Mouse (Mus musculus) monocyte, adult 5-6 weeks (primary cell): Measurements from ENCODE around the gene Fcamr. TPM values are rescaled to one million over a fixed set of nuclear protein-coding genes. Genes with fewer than 3 reads are reported as not detected.

Source experiments
- ATAC-seq: fragments of 153-309, 156-312 bp; replicated peaks from 2 replicates; pipeline ENCODE4 v1.8.0; 2017; ENCODE audit warnings: mild to moderate bottlenecking; ENCODE audit not compliant: low TSS enrichment, insufficient number of reproducible peaks, severe bottlenecking, poor library complexity, low FRiP score
- total RNA-seq: library from RNA; stranded (forward); fragments of 200-1000, 200-491, 200-594 nt; gene quantifications from 3 replicates; pipeline ENCODE4 v1.2.3, GENCODE M21; 2017

The Fcamr gene
- not detected in 3 replicates for total RNA-seq

DNA sequence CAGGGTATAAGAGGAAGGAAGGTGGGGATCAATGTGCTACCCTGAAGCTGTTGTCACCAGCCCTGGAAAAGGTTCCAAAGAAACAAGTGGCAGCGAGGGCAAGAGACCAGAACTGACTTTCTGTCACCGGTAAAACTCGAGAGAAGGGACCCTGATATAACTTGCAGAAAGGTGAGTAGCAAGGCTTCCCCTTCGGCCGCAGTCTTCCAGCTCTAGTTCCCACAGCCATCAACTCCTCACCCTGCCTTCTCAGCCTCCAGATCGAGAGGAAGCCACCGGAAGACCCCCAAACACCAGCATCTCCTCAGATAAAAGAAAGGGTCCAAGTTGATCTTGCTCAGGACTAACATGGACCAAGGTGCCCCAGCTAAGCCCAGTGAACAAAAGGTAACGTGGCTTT, at the start of gene Fcamr:
Gene Fcamr (plus strand): TSS at position 301 of the 400 bp plus-strand sequence.
- no peak for ATAC-seq

DNA sequence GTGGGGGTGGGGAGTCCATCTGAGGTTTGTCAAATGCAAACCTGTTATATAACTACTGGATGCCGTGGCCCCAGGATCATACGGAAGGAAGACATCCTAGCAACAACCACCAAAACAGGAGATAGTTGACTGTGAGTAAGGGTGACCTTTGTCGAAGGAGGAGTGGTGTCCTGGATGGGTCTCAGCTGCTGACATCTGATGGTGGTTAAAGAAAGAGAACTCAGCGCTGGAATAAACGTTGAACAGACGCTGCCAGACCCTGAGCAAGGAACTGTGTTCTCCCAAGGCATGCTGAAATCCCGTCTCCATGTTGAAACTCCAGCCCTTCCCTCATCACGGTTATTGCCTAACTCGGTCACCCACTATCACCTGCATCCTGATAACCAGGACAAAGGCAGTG, 41.0 kb upstream of the Fcamr start:
- ATAC-seq = no peak

DNA sequence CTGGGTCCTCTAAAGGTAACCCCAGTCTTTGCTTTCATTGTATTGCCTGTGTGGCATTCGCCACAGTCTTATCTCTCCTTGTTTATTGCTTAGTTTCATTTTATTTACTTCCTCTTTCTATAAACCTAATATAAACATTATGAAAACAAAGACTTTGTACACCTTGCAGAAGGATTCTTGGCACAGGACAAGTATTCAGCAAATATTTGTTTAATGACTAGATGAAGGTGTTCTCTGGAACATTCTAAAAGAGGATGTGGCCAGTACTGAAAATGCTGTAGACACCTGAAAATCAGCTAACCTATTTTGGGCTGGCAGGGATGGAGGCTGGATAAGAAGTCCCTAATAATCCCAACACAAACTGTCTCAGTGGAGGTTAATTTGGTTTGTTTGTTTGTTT, 39.1 kb upstream of the Fcamr start:
- ATAC-seq = no peak

DNA sequence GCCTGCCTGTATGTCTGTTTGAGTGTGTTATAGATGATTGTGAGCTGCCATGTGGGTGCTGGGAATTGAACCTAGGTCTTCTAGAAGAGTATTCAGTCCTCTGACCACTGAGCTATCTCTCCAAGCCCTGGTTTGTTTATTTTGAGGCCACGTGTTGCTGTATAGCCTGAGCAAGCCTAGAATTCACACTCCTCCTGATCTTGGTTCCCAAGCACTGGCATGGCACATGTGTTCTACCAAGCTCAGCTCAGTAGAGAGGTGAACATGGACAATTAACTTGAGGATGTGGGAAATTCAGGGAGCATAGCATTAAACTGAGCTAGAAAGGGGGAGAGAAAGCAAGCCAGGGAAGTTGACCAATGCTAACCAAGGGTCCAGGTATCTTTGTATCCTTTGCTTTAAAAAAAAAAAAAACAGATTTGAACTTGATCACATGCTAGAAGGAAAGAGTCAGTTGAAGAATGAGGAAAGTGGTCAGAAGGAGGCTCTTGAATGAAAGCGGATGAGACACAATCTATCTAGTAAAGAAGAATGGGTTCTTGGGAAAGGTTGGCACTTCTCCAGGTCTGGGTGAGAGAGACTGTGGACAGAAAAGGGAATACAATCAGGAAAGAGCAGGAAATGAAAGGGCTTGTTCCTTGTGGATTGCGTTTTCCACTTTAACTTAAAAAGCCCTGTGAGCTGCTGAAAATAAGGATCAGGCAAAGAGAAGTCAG, 38.5 kb upstream of the Fcamr start:
- ATAC-seq = no peak

GRCm38 (mm10) chr1:130764027-130764461, 36.7 kb upstream of the Fcamr start:
- no peak for ATAC-seq

GRCm38 (mm10) chr1:130767066-130767465, 33.6 kb upstream of the Fcamr start:
- ATAC-seq = no peak

DNA sequence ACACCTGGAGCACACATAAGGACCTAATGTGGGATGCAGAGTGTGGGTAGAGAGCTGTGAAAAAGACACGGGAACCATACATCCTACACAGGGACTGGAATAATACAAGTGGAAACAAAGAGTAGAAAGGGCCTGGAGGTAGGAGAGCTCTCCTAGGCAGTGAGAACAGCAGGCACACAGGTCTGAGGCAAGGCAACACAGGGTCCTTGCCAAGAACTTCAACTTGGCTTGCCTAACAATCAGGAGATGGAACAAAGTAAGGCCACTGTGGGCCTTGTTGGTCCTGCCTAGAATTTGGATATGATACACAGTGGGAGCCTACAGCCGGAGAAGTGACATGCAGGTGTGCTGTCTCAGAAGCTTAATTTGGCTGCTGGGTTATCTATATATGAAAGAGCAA, 30.8 kb upstream of the Fcamr start:
- ATAC-seq = no peak

- ATAC-seq = no peak
Observed at GRCm38 (mm10) chr1:130770487-130770886, 30.2 kb upstream of the Fcamr start.

- no peak for ATAC-seq
Observed at GRCm38 (mm10) chr1:130770981-130771494, 29.7 kb upstream of the Fcamr start.

- ATAC-seq = no peak
Observed at GRCm38 (mm10) chr1:130775234-130775633, 25.5 kb upstream of the Fcamr start.

DNA sequence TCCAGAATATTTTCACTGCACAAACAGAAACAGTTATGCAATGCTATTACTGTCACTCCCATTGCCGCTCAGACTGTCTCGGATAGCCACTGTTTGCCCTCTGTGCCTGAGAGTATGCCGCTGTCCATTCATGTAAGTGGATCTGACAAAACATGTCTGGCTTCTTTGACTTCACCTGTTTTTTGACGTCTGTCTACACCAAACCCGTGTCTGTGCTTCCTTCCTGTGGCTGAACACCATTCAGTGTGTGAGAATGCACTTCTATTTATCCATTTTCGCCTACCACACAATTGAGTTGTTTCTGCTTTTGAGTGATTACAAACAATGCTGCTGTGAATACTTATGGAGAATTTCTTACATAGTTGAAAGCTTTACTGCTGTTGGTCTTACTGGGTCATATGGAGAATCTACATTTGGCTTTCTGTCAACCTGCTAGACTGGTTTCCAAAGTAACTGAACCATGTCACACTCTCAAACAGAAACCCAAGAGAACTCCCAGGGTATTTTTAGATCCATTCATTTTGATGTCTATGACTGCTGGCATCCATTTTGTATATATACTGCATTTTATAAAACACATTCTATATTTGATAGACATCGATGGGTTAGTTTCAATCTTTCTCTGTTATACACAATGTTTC, 24.9 kb upstream of the Fcamr start:
- no peak for ATAC-seq

- no peak for ATAC-seq
Observed at GRCm38 (mm10) chr1:130776645-130777044, 24.1 kb upstream of the Fcamr start.

DNA sequence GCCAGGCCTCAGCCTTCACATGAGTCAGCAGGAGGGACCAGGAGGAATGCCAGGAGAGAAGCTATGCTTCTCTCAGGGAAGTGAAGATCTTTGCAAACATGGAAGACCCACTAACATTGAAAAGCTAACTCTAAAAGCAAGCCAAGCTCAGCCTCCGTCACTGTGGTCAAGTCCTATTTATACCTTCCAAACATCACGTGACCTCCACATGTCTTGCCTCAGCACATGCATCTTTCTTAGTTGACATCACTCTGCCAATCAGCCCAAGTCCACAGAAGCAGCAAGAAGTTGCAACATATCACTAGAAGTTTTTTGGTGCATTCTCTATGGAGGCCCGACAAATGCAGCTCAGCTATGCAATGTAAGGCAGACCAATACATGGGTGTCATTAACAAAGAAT, 20.8 kb upstream of the Fcamr start:
- ATAC-seq = no peak

DNA sequence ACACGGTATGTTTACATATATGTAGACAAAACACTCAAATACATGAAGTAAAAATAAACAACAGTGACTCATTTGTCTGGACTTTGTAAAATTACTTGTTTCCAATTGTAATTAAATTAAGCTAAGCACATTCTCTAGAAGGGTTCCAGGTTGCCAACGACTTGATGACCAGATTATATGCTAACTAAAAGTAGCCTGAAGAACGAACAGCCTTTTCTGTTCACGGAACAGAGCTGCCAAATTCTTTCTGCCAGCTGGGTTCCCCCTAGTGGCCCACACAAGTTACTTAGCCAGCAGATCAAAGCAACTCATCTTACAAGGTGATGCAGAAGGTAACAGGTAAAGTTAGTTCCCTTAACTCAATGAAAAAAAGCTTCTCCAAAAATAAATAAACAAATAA, 16.6 kb upstream of the Fcamr start:
- ATAC-seq = no peak

- no peak for ATAC-seq
Observed at GRCm38 (mm10) chr1:130787001-130787400, 13.7 kb upstream of the Fcamr start.

DNA sequence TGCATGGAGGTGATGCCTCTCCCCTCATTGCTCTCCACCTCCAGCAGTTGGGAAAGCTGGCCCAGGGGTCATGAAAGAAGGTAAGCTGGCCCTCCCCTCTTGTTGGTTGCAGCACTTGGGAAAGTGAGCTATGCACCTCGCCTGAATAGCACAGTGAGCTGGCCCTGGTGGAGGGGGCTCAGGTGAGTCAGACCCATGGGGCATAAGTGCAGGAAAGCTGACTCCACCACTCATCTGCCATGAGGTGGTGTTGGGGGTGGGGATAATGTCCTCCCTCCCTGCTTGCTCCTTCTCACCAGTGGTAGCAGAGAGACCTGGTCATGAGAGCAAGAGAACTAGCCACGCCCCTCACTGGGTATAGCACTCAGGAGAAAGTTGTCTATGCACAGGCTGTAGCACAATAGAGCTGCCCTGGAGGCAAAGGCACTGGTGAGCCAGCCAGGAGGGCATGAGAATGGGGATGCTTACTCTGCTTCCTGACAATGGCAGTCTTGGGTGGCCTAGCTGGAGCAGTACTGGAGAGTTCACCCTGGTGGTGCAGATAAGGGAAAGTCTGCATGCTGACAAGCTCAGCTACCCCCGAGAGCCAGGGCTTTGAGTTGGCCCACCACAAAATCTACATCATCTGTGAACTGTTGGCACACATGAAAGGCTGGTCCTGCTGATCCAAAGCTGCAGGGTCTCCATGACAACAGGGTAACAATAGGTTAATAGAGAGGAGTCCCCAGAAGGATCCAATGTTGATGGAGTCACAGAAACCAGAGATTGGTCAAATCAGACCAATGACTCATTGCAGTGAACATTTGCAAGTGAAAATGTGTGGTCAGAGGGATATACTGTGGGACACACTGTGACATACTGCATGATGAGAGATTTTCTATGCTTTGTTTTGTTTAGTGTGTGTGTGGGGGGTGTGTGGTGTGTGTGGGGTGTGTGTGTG, 10.9 kb upstream of the Fcamr start:
- no peak for ATAC-seq

DNA sequence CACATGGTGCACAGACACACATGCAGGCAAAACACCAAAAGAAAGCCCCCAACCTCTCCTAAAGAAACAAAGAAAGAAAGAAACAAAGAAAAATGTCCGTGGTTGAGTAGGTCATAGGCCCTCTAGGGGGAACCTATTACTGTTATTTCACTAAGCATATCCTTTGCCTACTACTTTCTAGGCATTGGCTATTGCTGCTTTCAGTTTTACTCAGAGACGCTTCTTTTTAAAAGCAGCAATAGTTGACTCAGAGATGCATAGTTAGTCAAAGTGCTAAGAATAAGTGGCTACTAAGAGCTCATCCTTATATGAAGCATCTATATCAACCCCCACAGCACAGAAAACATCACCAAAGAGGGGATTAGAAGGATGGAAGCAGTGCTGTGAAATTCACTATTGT, 5.4 kb upstream of the Fcamr start:
- ATAC-seq = no peak

DNA sequence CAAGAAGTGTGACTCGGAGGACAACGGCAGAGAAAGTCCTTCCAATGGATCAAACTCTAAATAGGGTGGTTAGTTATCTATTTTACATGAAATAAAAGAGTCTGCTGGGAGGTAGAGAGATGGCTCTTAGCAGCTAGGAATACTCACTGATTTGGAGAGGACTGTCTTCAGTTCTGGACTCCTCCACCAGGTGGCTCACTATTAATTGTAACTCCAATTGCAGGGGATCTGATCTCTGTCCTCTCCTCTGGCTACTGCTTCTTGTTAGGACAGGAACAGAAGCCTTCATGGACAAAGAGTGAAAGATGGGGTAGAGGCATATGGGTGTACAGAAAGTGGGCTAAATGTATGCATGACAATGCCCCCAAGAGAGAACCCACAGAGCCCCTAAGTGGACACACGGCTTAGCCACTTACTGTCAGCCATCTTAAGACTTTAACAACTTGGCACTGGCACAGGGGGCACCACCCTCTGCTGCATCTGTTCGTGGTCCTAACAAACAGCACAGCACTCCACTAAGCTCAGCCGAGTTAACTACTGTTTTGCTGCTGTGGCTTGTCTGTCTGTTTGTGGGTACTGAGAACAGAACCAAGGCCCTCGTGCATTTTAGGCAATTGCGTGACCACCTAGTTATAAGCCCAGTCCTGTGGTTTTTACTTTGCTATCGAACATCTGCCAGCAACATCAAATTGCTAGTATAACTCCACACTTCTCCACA, 3.6 kb upstream of the Fcamr start:
- no peak for ATAC-seq

GRCm38 (mm10) chr1:130798037-130798436, 2.7 kb upstream of the Fcamr start:
- ATAC-seq = no peak
